Mouse (Mus musculus) c-Kit-negative CD71-positive TER-119-positive erythroid progenitor cells, embryonic 14.5 days (primary cell): Measurements from ENCODE around the gene March10.

Experiments
- DNase-seq: peaks from one replicate; pipeline ENCODE4 v3.0.0-alpha.2; 2013; ENCODE audit warnings: low read depth, low spot score

The March10 gene

DNA sequence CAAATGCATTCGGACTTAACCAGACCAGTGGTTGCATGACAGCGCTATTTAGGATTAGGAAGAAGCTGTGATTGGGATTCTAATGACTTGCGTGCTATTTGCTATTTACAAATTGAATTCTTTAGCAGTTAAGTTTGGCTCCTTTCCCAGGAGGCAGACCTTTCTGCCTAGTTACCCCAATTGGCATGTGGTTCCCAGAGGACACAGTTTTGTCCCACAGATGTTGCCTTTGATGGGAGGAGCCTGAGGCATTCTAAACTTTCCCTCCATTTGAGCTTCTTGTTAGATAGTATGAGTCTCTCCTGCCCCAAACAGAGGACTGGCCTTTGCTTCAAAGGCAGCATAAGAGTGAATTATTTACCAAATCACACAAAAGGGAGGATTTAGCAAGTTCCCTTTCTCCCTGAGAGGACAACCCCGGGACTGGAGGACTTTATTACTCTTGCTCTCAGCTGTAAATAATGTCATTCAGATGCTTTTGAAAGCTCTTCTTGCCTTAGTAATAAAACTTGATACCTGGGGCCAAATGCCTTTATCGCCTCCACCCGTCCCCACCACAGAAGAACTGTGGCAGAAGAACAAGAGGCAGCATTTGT lies 48.6 kb downstream of the March10 start:
- no peak for DNase-seq

GRCm38 (mm10) chr11:105402355-105402754 lies 54.2 kb downstream of the March10 start:
- DNase-seq = no peak

DNA sequence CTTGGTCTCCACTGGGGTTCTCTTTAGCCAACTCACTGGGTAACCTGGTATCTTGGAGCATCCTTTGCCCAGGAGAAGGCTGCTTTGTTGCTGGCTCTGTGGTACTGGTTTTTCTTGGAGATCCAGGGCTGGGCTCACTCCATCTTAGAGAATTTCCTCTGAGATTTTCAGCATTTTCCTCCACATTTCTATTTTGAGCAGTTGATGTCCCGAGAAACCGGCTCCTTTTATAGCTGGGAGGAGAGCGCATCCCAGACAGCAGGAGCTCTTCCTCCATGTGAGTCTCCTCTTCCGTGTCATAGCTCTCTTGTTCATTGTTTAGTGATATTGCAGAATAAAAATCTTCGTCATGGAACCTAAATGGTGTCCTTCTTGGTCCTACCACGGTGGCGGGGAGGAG lies 66.2 kb downstream of the March10 start:
- DNase-seq = no peak

DNA sequence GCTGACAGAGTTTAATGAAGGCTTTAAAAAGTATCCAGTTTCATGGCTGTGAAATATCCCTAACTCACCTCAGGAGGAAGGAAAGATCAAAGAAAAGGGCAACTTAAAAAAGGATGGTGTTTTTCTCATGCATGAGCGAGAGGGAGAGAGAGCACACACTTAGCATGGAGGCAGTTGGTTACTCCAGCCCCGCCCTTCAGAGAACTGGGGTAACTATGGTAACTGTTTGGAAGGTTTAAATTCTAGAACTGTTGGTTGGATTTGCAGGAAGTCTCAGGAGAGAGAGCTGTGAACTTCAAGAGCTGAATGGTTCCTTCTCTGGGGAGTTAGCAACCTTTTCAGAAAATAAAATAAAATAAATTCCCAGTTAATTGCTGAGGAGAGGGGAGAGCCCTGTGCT lies 67.9 kb downstream of the March10 start:
- DNase-seq = no peak

GRCm38 (mm10) chr11:105385266-105385665 lies 71.3 kb downstream of the March10 start:
- DNase-seq = no peak

DNA sequence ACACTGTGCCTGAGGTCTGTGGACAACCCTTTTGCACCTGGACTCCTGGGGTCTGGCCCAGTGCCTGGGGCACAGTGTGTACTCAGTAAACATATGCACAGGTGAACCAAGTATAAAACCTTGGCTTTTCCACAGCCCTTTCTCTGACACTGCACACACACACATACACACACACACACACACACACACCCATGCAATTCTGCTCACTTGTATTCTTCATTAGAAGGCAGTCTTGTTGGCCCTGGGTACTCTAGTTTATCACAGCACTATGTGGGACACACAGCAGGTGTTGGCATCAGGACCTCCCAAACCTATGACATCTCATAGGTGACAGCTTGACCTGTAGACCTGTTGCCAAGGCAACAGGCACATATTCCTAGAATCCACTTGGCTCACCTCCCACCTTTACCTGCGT lies 80.7 kb downstream of the March10 start:
- no peak for DNase-seq

DNA sequence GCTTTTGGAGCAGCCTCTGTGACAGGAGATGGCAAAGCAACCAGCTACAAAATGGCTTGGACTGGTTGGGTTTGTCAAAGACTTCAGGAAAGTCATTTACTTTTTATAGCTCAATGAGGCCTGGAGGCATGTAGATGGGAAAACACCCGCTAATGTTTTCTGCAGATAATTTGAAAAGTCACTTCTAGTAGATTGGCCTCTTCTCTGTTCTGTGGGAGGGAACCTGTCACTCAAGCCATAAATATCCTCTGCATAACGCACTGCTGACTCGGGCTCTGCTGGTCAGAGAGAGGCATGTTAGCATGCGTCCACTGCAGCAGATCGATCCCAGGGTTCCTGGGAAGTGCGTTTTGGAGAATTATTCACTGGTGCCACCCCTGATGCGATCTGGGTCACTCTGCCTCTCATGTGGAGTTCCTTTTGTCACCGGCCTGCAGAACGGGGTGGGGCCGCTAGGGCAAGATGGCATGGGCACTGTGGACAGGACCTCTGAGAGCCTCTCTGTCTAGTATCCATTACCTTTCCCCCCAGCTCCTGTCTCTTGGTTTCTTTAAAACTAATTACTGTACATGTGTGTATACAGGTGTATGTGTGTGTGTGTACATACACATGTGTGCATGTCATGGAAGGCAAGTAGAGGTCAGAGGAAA lies 81.9 kb downstream of the March10 start:
- DNase-seq = no peak

- DNase-seq = no peak
These were observed 82.7 kb downstream of the March10 start for GRCm38 (mm10) chr11:105373881-105374280.

DNA sequence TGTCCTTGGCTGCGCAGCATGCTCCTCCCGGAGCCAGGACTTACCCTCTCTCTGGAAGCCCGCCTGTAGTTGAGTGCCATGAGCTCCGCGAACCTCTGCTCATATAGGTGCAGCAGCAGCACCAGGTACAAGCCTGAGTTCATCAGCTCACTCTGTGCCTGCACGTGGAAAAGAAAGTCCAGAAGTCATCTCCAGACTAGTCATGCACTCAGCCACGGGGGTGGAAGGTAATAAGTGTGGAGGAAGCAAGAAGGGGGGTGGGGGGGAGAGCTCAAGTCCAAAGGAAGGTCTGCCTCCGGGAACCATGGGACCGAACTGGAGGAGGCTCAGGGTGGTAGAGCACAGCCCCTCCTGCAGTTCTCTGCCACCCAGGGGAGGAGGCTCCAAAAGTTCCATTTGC lies 84.7 kb downstream of the March10 start:
- no peak for DNase-seq

DNA sequence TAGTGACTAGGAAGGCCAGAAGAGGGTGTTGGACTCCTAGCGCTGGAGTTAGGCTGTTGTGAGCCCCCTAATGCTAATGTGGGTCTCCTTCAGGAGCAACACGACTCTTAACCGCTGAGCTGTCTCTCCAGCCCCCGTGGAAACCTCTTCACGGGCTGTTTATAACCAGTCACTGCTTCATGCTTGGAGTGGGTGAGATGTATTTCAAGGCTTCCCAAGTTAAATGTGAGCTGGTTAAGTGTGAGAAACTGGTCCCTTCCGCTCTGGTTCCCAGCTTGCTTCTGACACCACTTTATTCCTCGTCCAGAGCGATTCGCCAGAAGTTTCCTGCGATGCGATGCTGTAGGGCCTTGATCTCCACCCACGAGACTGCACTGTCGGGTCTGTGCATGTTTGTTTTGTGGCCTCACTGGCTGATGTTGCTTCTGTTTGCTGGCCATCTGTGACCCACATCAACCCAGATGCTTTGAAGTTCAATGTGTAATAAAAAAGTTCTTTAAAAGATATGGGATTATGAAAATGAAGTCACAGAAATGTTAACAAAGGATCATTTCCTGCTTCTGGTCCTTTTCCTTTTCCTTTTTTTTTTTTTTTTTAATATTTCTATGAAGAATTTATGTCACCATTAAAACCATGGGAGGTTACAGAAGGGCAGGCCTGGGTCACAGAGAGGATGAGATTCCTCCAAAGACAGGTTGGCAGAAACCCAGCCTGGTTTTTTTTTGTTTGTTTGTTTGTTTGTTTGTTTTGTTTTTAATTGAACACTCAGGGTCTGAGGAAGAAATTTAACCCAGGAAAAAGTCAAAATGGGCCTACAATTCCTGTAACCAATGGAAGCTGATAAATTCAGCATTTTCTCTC lies 86.8 kb downstream of the March10 start:
- no peak for DNase-seq

GRCm38 (mm10) chr11:105368833-105369232 lies 87.7 kb downstream of the March10 start:
- DNase-seq = no peak

DNA sequence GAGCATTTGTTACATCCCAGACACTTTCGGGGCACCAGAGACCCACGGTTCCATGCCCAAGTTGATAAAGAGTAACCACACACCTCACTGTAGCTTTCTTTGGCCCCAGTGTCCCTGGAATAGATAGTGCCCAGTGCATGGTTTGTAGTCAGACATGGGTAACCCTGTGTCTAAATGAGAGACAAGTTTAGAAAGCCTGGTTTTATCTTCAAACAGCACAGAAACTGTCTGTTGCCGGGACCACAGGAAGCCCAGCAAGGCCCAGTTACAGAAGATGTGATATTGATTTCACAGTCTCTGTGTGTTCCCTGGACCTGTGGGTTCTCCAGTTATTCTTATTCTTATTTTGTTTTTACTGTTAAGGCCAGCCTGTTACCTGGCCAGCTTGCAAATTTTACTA lies 89.4 kb downstream of the March10 start:
- DNase-seq = no peak

DNA sequence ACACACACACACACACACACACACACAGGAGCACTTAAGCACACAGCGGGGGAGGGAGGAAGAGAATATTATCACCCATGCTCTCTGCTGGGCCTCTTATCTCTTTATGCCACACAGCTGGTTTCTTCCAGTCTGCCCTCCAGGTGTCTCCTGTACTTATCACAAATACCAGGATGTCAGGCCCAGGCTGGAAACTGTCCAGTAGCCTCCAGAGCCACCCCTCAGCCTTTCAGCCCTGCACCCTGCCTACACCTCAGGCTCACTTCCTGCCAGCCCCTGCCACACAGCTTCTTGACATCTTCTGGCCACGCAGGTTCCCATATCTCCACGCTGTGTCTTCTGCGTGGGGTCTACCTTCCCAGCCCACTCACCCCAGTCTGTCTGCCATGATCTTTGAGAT lies 90.5 kb downstream of the March10 start:
- DNase-seq = peak; percentile 80

DNA sequence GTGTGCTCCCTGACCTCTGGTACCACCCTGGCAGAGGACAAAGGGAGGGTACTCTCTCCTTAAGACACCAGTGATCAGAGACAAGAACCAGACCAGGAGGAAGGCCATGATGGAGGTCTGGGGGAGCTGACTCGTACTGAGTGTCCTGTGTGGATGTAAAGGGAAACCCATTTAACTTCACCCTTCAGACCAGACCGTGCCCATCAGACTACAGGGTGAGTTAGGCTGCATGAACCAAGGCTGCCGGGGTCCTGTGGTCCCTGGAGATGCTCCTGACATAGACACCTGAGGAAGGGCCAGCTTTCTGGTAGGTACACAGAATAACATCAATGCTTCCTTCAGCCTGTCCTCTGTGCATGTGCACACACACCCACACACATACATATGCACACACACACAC lies 90.9 kb downstream of the March10 start:
- DNase-seq = no peak

DNA sequence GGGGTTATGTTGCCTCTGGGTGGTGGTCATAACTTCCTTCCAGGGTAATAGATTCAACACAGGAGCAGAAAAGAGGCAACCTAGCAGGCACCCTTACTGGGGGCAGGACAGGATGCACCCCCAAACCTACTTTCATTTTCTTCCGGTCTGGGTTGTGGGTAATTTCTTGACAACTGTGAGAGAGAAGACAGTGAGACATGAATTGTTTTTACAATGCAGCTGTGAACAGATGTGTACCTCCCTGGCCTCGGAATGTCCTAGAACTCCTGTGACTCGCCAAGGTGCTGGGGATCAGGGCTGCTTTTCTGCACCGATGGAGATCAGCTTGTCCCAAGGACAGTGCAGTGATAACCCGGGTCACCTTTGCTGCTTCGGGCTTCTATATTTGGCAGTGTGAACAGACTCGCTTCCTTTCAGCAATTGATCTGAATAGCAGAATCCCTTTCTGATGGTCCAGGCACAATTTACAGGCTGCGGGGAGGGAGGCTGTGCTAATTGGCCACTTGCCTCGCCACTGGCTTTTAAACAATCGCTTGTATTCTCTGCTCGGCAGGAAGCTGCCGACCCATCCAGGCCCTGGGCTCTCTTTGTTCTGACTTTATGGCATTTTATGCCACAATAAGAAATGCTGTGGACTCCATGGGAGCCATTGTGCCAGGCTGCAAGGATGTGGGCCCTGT lies 92.0 kb downstream of the March10 start:
- no peak for DNase-seq

GRCm38 (mm10) chr11:105363598-105364385 lies 92.7 kb downstream of the March10 start:
- DNase-seq = no peak

GRCm38 (mm10) chr11:105362946-105363597 lies 93.5 kb downstream of the March10 start:
- DNase-seq = peak; percentile 49

DNA sequence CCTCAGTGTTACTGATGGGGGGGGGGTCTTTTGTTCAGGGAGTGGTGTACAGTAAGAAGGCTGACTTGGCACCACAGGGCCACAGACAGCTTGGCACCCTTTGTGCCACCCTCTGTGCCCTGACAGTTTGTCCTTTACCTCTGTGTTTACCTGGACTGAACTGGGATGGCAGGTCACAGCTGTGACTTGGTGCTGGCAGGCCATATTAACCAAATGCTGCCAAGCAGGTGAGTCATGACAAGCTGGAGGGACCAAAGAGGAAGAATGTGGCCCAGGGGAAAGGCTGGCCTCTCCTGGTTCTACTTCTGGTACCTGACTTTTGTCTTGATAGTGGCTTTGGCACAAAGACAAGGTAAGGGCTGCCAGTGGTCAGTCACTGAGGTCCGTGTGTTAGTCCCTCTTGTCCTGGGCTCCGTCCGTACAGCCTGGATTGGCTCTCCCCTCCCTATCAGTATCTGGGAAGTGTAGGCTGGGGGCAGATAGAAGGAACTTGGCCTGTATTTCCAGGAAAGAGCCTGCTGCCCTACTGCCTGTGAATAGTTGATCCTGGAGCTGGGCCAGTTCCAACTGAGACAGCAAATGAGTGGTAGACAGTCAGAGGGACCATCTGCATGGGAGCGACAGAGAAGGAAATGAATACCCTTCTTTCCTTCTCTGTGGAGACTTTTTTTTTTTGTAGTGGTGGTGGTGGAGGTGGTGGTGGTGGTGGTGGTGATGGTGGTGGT lies 94.3 kb downstream of the March10 start:
- DNase-seq = no peak

- DNase-seq = no peak
These were observed 100.2 kb downstream of the March10 start for GRCm38 (mm10) chr11:105356301-105356700.

GRCm38 (mm10) chr11:105353891-105354280 lies 102.6 kb downstream of the March10 start:
- no peak for DNase-seq
